Mouse (Mus musculus) forebrain, embryonic 14.5 days (tissue): ENCODE data around the gene Ppef2. TPM values are rescaled to one million over a fixed set of nuclear protein-coding genes. Genes with fewer than 3 reads are reported as not detected.

Source experiments
- ATAC-seq: fragments of 200-750 bp; cut with Nextera tagmentation; 2 replicates; pipeline ENCODE4 v1.8.0; 2017; ENCODE audit warnings: mild to moderate bottlenecking, moderate library complexity
- DNase-seq: peaks from one replicate; pipeline ENCODE4 v3.0.0-alpha.2; 2015; ENCODE audit warnings: low spot score
- H3K27ac ChIP-seq: fragments of 300-500 bp; sonication (generic); 2 replicates; pipeline ENCODE4 v1.5.1; 2014; ENCODE audit warnings: low read depth, mild to moderate bottlenecking, control low read depth, low read length, moderate library complexity
- H3K27me3 ChIP-seq: fragments of 300-500 bp; sonication (generic); replicated peaks from 2 replicates; pipeline ENCODE4 v1.6.1; 2014; ENCODE audit warnings: low read length, control low read depth, mixed read lengths; ENCODE audit not compliant: control insufficient read depth, insufficient read depth
- H3K36me3 ChIP-seq: fragments of 300-500 bp; sonication (generic); 2 replicates; pipeline ENCODE4 v1.6.1; 2014; ENCODE audit warnings: low read length, control low read depth; ENCODE audit not compliant: control insufficient read depth, insufficient read depth
- H3K4me1 ChIP-seq: fragments of 300-500 bp; sonication (generic); 2 replicates; pipeline ENCODE4 v1.6.1; 2014; ENCODE audit warnings: antibody characterized with exemption, low read length, control low read depth; ENCODE audit not compliant: control insufficient read depth, insufficient read depth
- H3K4me2 ChIP-seq: fragments of 300-500 bp; sonication (generic); 2 replicates; pipeline ENCODE4 v1.6.1; 2014; ENCODE audit warnings: mild to moderate bottlenecking, control low read depth, low read length
- H3K4me3 ChIP-seq: fragments of 300-500 bp; sonication (generic); 2 replicates; pipeline ENCODE4 v1.5.1; 2014; ENCODE audit warnings: low read depth, low read length, control low read depth
- H3K9ac ChIP-seq: fragments of 300-500 bp; sonication (generic); 2 replicates; pipeline ENCODE4 v1.6.1; 2014; ENCODE audit warnings: mild to moderate bottlenecking, low read length, control low read depth, moderate library complexity
- H3K9me3 ChIP-seq: fragments of 300-500 bp; sonication (generic); replicated peaks from 2 replicates; pipeline ENCODE4 v1.6.1; 2016; ENCODE audit warnings: low read length, control low read depth, mixed read lengths; ENCODE audit not compliant: control insufficient read depth
- WGBS: fragments of 180-500 bp; shearing (Covaris S2); extraction: QIAGEN DNeasy Blood & Tissue Kit; methylation state at CpG from one replicate; pipeline ENCODE4 v1.1.7; 2014; 5-methylcytosine and 5-hydroxymethylcytosine counted together
- polyA plus RNA-seq: library from polyadenylated mRNA; unstranded; fragments of >200 nt; fragmentation: Nextera tagmentation; extraction: Ambion mirVana; gene quantifications from 2 replicates; pipeline ENCODE4 v1.2.1, GENCODE M21; 2014

Gene Ppef2
- polyA plus RNA-seq: 0.25 and 0.36 TPM in 2 replicates

DNA sequence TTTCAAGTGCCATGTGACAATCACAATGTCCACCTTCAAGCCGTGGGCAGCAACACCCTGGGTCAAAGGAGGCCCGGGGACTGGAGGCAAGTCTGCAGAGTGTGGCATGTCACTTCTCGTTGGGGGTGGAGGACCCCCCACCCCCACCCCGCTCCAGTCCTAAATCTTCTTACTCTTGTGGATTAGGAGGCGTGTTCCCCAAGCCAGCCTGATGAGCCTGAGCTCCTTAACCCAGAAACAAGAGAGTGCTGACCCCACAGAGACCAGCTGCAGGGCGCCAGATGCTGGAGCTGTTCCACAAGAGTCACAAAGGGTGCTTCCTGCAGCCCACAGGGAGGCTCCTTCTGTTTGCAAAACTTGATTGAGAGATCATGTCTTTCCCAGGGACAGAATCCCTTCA, at the start of gene Ppef2:
Ppef2 (minus strand) TSS at position 61 of the 400 bp plus-strand sequence.
- Histone ChIP-seq H3K36me3 (no peaks in the 10 kb centered on the region), H3K9ac (no peak within 1 kb of the TSS), H3K27me3 (no peaks in the 10 kb centered on the region), H3K4me1 (no peaks in the 10 kb centered on the region), H3K4me2 (no peak within 1 kb of the TSS), H3K9me3 (no peaks in the 10 kb centered on the region), H3K4me3 (no peak within 1 kb of the TSS), H3K27ac (no peak within 1 kb of the TSS)
- 7% methylated on average over 6 of the region's 6 CpGs for WGBS
- DNase-seq (no peak), ATAC-seq (no peak)

DNA sequence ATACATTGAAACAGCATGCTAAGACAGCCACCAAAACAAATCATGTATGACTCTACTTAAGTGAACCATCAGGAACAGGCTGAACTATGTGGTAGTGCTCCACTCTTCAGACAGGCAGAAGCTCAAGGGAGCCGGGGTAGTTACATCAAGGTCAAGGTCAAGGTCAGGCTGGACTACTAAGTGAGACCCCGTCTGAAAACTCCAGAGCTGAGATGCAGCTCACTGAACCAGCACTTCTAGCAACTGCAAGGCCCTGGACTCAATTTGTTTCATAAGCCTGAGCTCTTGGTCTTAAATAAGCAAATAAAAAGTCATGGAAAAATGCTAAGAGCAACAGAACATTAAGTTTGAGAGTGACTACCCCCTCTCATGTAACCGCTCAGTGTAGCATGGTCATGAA, 48.2 kb upstream of the Ppef2 start:
- H3K27me3 ChIP-seq: no peaks in the 10 kb centered on the region
- DNase-seq (no peak), ATAC-seq (no peak)
- 93% methylated on average over 3 of the region's 3 CpGs for WGBS
- H3K27ac ChIP-seq: no peak overlapping the region
- no peaks in the 10 kb centered on the region for H3K9me3 ChIP-seq
- H3K36me3 ChIP-seq: peaks cover 66% of the 10 kb centered on the region
- no peak overlapping the region for H3K4me2 ChIP-seq
- H3K9ac ChIP-seq: no peak overlapping the region
- no peak overlapping the region for H3K4me3 ChIP-seq
- peaks cover 7% of the 10 kb centered on the region for H3K4me1 ChIP-seq

DNA sequence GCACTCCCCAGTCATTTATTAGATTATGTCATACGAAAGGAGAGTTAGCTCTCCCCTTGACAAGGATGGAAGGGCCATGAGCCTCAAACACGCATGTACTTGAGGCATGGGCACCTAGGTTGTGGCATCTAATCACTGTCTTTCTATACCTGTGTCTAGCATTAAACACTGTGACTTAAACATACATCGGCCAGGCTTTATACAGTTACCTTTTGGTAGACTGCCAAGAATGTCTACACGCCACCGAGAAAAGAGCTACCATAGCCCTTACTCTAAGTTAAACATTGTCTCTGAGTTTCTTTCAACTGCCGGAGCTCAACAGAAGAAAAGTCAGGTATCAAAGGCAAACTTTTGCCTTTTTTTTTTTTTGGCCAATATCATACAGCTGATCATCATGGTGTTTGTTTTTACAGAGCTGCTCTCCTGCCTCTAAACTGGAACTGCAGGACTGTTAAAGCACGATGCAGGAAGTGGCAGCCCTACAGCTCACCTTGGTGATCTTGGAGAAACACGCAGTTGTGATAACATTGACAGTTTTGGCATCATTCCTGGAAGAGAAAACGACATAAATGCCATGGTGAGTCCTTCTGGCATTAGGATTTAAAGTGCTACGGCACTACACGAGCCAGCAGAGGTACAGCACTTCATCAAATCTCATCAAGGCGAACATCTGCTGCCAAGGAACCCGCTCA, 46.2 kb upstream of the Ppef2 start:
- ATAC-seq (no peak), DNase-seq (no peak)
- no peaks in the 10 kb centered on the region for H3K27me3 ChIP-seq
- no peak overlapping the region for H3K27ac ChIP-seq
- H3K9me3 ChIP-seq: no peaks in the 10 kb centered on the region
- 91% methylated on average over 13 of the region's 13 CpGs for WGBS
- H3K36me3 ChIP-seq: peaks cover 81% of the 10 kb centered on the region
- no peak overlapping the region for H3K4me2 ChIP-seq
- H3K9ac ChIP-seq: no peak overlapping the region
- no peak overlapping the region for H3K4me3 ChIP-seq
- no peaks in the 10 kb centered on the region for H3K4me1 ChIP-seq

DNA sequence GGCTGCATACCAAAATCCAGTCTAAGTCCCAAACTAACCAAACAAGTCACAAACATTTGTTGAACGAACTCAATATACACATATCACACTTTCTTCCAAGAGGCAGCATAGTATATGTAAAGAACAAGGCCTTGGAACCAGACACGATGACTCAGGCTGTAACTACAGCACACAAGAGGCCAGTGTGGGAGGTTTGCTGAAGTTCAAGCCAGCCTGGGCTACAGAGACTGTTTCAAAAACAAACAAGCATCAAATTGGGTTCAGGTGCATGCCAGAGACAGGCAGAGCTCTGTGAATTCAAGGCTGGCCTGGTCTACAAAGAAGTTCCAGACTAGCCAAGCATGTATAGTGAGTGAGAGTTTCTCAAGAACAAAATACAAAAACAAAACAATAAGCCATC, 38.4 kb upstream of the Ppef2 start:
- WGBS: 88% methylated on average over 2 of the region's 2 CpGs
- Histone ChIP-seq H3K4me2 (no peak overlapping the region), H3K27me3 (no peaks in the 10 kb centered on the region), H3K4me3 (no peak overlapping the region), H3K4me1 (no peaks in the 10 kb centered on the region), H3K27ac (no peak overlapping the region), H3K9ac (no peak overlapping the region), H3K36me3 (peaks cover 85% of the 10 kb centered on the region), H3K9me3 (no peaks in the 10 kb centered on the region)
- ATAC-seq (no peak), DNase-seq (no peak)

DNA sequence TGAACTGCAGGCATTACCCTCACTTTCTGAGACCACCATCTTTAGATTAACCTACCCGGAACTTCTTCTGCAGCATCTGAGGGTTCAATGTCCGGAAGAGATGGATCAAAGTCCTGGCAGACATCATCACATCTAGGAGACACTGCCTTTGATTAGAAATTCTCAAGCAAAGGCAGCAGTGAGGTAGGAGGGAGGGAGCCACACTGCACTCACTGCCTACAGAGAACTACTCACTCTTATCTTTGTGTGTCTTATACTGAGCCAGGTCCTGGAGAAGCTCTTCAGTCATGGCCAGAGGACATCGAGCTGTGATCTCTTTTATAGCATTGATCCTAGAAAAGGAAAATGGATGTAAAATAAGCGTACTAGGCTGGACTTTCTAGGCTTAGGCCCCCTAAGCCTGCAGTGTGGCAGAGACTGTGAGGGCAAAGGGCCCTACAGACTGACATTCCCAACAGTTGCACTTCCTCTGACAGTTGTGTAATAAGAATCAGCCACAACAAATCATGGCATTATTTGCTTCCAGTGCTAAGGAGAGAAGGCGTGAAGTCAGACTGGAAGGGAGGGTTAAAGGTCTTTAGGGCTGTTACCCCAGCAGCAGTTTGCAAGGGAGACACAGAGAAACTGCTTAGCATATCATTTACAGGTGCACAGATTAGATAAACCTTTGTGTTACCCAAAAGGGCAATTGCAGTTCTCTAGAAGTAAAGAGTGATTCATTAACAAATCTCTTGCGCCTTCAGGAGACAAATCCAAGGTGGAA, 35.8 kb upstream of the Ppef2 start:
- ATAC-seq (no peak), DNase-seq (no peak)
- WGBS: 91% methylated on average over 6 of the region's 6 CpGs
- Histone ChIP-seq H3K27me3 (no peaks in the 10 kb centered on the region), H3K4me1 (no peaks in the 10 kb centered on the region), H3K36me3 (peaks cover 86% of the 10 kb centered on the region), H3K9ac (no peak overlapping the region), H3K4me3 (no peak overlapping the region), H3K9me3 (no peaks in the 10 kb centered on the region), H3K4me2 (no peak overlapping the region), H3K27ac (no peak overlapping the region)

DNA sequence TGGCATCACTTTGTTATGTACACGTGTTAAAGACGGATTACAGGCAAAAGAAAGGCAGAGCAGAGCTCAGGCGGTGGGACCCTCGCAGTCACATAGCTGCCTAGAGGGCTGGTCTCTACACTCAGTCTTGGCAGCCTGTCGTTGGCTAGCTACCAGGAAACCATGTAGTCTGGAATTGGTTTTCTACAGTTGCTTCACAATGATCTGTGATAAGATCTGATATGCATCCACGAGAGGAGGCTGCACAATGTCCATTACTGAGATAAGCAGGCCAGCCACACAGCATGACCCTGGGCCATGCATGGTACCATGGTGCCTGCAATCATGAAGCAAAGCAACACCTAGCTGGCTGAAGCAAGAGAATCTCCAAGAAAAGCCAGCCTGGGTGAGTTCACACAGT, 31.8 kb upstream of the Ppef2 start:
- Histone ChIP-seq H3K9ac (no peak overlapping the region), H3K27me3 (no peaks in the 10 kb centered on the region), H3K27ac (no peak overlapping the region), H3K4me2 (no peak overlapping the region), H3K9me3 (no peaks in the 10 kb centered on the region), H3K4me1 (no peaks in the 10 kb centered on the region), H3K36me3 (peaks cover 66% of the 10 kb centered on the region), H3K4me3 (no peak overlapping the region)
- WGBS: 92% methylated on average over 6 of the region's 6 CpGs
- DNase-seq (no peak), ATAC-seq (no peak)

DNA sequence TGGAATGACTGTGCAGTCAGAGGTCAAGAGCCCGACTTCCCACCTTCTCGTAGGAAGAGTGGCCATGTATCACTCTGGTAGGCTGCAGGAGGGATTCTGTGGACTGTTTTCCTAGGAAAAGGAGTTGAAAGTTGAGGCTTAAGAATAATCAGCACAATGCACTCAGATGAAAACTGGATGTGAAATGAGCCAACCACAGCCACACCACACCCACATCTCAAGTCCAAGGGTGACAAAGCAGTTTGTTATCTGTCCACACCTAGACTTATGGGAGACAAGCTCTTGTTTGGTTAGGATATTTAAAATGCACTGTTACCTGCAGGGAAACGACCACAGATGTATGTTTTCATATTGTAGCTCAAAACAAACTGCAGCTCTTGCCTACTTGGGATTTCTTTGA, 27.0 kb upstream of the Ppef2 start:
- no peaks in the 10 kb centered on the region for H3K9me3 ChIP-seq
- H3K4me1 ChIP-seq: no peaks in the 10 kb centered on the region
- DNase-seq (no peak), ATAC-seq (no peak)
- no peak overlapping the region for H3K4me2 ChIP-seq
- H3K27ac ChIP-seq: no peak overlapping the region
- no peaks in the 10 kb centered on the region for H3K27me3 ChIP-seq
- WGBS: 78% methylated on average over 3 of the region's 3 CpGs
- no peak overlapping the region for H3K9ac ChIP-seq
- peaks cover 26% of the 10 kb centered on the region for H3K36me3 ChIP-seq
- H3K4me3 ChIP-seq: no peak overlapping the region

DNA sequence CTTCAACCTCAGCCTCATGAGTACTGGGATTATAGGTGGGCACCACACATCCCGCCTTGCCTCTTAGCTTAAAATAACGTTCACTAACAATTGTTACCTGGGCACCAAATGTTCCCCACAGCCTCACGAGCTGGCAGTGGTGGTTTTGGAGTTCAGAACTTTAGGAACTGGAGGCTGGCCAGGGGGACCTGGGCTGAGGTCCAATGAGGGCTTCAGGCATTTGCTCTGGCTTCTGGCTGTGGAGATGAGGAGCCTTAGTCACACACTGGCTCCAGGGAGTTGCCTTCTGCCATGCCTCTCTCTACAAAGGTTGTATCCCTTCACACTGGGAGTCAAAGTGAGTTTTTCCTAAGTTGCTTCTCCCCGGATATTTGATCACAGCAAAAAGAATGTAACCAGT, 26.5 kb upstream of the Ppef2 start:
- 82% methylated on average over 4 of the region's 4 CpGs for WGBS
- no peaks in the 10 kb centered on the region for H3K4me1 ChIP-seq

DNA sequence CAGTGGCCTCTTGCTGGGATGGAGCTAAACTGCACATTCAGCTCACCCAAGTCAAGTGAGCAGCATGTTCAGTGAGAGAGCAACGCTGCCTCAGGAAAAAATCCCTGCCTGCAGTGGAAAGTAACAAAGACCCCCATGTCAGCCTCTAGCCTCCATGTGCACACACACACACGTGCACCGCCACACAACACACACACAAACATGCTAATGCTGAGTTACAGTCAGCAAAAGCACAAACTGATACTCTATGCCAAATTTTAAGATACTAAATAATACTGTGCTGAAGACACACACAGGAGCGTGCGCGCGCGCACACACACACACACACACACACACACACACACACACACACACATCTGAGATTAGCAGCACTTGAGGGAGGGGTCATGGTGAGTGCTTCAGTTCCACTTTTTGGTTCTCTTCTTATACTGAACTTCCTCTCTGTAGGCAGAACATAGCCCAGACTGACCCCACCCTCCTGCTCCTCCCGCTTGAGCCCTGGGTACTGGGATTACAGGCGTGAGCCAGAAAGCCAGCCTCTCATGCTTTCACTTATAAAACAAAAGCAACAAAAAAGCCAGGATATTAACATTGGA, 23.0 kb upstream of the Ppef2 start:
- Histone ChIP-seq H3K36me3 (no peaks in the 10 kb centered on the region), H3K4me3 (no peak overlapping the region), H3K27ac (no peak overlapping the region), H3K27me3 (no peaks in the 10 kb centered on the region), H3K4me2 (no peak overlapping the region), H3K9me3 (no peaks in the 10 kb centered on the region), H3K4me1 (no peaks in the 10 kb centered on the region), H3K9ac (no peak overlapping the region)
- no peak for DNase-seq
- ATAC-seq: no peak
- WGBS: 84% methylated on average over 10 of the region's 10 CpGs

More for the DNA sequence above, 26.5 kb upstream of the Ppef2 start:
- ATAC-seq (no peak), DNase-seq (no peak)
- no peaks in the 10 kb centered on the region for H3K9me3 ChIP-seq
- no peak overlapping the region for H3K27ac ChIP-seq
- H3K4me3 ChIP-seq: no peak overlapping the region
- no peaks in the 10 kb centered on the region for H3K27me3 ChIP-seq
- H3K36me3 ChIP-seq: peaks cover 20% of the 10 kb centered on the region
- H3K4me2 ChIP-seq: no peak overlapping the region
- no peak overlapping the region for H3K9ac ChIP-seq
